Mouse (Mus musculus): ENCODE results near the gene Serp2. TPM values are rescaled to one million over a fixed set of nuclear protein-coding genes. Genes with fewer than 3 reads are reported as not detected.
"Not testable (repeated sequence)": the region's sequence is repeated elsewhere in the genome, so short reads cannot be mapped to it uniquely, and the experiment has no call there.

Serp2 gene
- polyA plus RNA-seq, 1 experiment, result 6.1 TPM

- no peak overlapping the region for H3K27ac ChIP-seq (ENCODE audit: insufficient read depth, low read length)
- peaks cover 2% of the 10 kb centered on the region for H3K4me1 ChIP-seq (ENCODE audit: control insufficient read depth, insufficient read depth, low read length)
- TF ChIP-seq POLR2A (IDR thresholded peaks at IDR 0.05; ENCODE audit: insufficient read depth, low read length), result no peak
- no peak for TF ChIP-seq CTCF (IDR thresholded peaks at IDR 0.05; ENCODE audit: low read depth, low read length)
- no peaks in the 10 kb centered on the region for H3K27me3 ChIP-seq (ENCODE audit: control insufficient read depth, insufficient read depth, low read length, poor library complexity, severe bottlenecking)
- H3K4me3 ChIP-seq (ENCODE audit: low read depth, low read length), result no peak overlapping the region
- H3K9me3 ChIP-seq (replicated peaks; ENCODE audit: control insufficient read depth, insufficient read depth, low read length, poor library complexity, severe bottlenecking), result no peaks in the 10 kb centered on the region
- no peak overlapping the region for H3K9ac ChIP-seq (ENCODE audit: low read depth, poor library complexity, severe bottlenecking)
- H3K36me3 ChIP-seq (ENCODE audit: control insufficient read depth, insufficient read depth, low read length, poor library complexity, severe bottlenecking), result no peaks in the 10 kb centered on the region
Observed at GRCm38 (mm10) chr14:76567280-76567679, 10.6 kb upstream of the Serp2 start.

GRCm38 (mm10) chr14:76566711-76567110 is 10.0 kb upstream of the Serp2 start:
- H3K4me1 ChIP-seq (ENCODE audit: control insufficient read depth, insufficient read depth, low read length), result peaks cover 2% of the 10 kb centered on the region
- no peaks in the 10 kb centered on the region for H3K27me3 ChIP-seq (ENCODE audit: control insufficient read depth, insufficient read depth, low read length, poor library complexity, severe bottlenecking)
- H3K36me3 ChIP-seq (ENCODE audit: control insufficient read depth, insufficient read depth, low read length, poor library complexity, severe bottlenecking), result no peaks in the 10 kb centered on the region
- H3K9ac ChIP-seq (ENCODE audit: low read depth, poor library complexity, severe bottlenecking), result no peak overlapping the region
- no peak for TF ChIP-seq CTCF (IDR thresholded peaks at IDR 0.05; ENCODE audit: low read depth, low read length)
- no peak for TF ChIP-seq POLR2A (IDR thresholded peaks at IDR 0.05; ENCODE audit: insufficient read depth, low read length)
- TF ChIP-seq EP300 (IDR thresholded peaks at IDR 0.05; ENCODE audit: insufficient read depth, low read depth, low read length), result no peak
- no peak overlapping the region for H3K4me3 ChIP-seq (ENCODE audit: low read depth, low read length)
- no peak overlapping the region for H3K27ac ChIP-seq (ENCODE audit: insufficient read depth, low read length)
- no peaks in the 10 kb centered on the region for H3K9me3 ChIP-seq (replicated peaks; ENCODE audit: control insufficient read depth, insufficient read depth, low read length, poor library complexity, severe bottlenecking)

- H3K27ac ChIP-seq (ENCODE audit: insufficient read depth, low read length), result no peak overlapping the region
- no peak for TF ChIP-seq EP300 (IDR thresholded peaks at IDR 0.05; ENCODE audit: insufficient read depth, low read depth, low read length)
- no peak for TF ChIP-seq CTCF (IDR thresholded peaks at IDR 0.05; ENCODE audit: low read depth, low read length)
- no peak for TF ChIP-seq POLR2A (IDR thresholded peaks at IDR 0.05; ENCODE audit: insufficient read depth, low read length)
- H3K36me3 ChIP-seq (ENCODE audit: control insufficient read depth, insufficient read depth, low read length, poor library complexity, severe bottlenecking), result no peaks in the 10 kb centered on the region
- H3K4me3 ChIP-seq (ENCODE audit: low read depth, low read length), result no peak overlapping the region
- peaks cover 2% of the 10 kb centered on the region for H3K4me1 ChIP-seq (ENCODE audit: control insufficient read depth, insufficient read depth, low read length)
- H3K9me3 ChIP-seq (replicated peaks; ENCODE audit: control insufficient read depth, insufficient read depth, low read length, poor library complexity, severe bottlenecking), result no peaks in the 10 kb centered on the region
- H3K9ac ChIP-seq (ENCODE audit: low read depth, poor library complexity, severe bottlenecking), result no peak overlapping the region
- no peaks in the 10 kb centered on the region for H3K27me3 ChIP-seq (ENCODE audit: control insufficient read depth, insufficient read depth, low read length, poor library complexity, severe bottlenecking)
Observed at GRCm38 (mm10) chr14:76566193-76566592, 9.5 kb upstream of the Serp2 start.

- H3K4me1 ChIP-seq (ENCODE audit: control insufficient read depth, insufficient read depth, low read length), result no peaks in the 10 kb centered on the region
- H3K36me3 ChIP-seq (ENCODE audit: control insufficient read depth, insufficient read depth, low read length, poor library complexity, severe bottlenecking), result no peaks in the 10 kb centered on the region
- no peak overlapping the region for H3K9ac ChIP-seq (ENCODE audit: low read depth, poor library complexity, severe bottlenecking)
- no peak overlapping the region for H3K27ac ChIP-seq (ENCODE audit: insufficient read depth, low read length)
- H3K9me3 ChIP-seq (replicated peaks; ENCODE audit: control insufficient read depth, insufficient read depth, low read length, poor library complexity, severe bottlenecking), result no peaks in the 10 kb centered on the region
- H3K27me3 ChIP-seq (ENCODE audit: control insufficient read depth, insufficient read depth, low read length, poor library complexity, severe bottlenecking), result no peaks in the 10 kb centered on the region
- no peak overlapping the region for H3K4me3 ChIP-seq (ENCODE audit: low read depth, low read length)
- TF ChIP-seq EP300 (IDR thresholded peaks at IDR 0.05; ENCODE audit: insufficient read depth, low read depth, low read length) (no peak), CTCF (IDR thresholded peaks at IDR 0.05; ENCODE audit: low read depth, low read length) (no peak), POLR2A (IDR thresholded peaks at IDR 0.05; ENCODE audit: insufficient read depth, low read length) (no peak)
Observed at GRCm38 (mm10) chr14:76559208-76559607, 2.5 kb upstream of the Serp2 start.

- H3K4me3 ChIP-seq (ENCODE audit: low read depth, low read length); H3K27me3 ChIP-seq (ENCODE audit: control insufficient read depth, insufficient read depth, low read length, poor library complexity, severe bottlenecking); H3K4me1 ChIP-seq (ENCODE audit: control insufficient read depth, insufficient read depth, low read length); H3K27ac ChIP-seq (ENCODE audit: insufficient read depth, low read length); H3K9ac ChIP-seq (ENCODE audit: low read depth, poor library complexity, severe bottlenecking); H3K9me3 ChIP-seq (replicated peaks; ENCODE audit: control insufficient read depth, insufficient read depth, low read length, poor library complexity, severe bottlenecking); H3K36me3 ChIP-seq (ENCODE audit: control insufficient read depth, insufficient read depth, low read length, poor library complexity, severe bottlenecking): not testable (repeated sequence)
- peak; percentile 30; the same call in 1 of the 2 replicates for TF ChIP-seq EP300 (IDR thresholded peaks at IDR 0.05; ENCODE audit: insufficient read depth, low read depth, low read length)
Observed at GRCm38 (mm10) chr14:76558171-76558570, 1.5 kb upstream of the Serp2 start.

- Histone ChIP-seq H3K9me3 (replicated peaks; ENCODE audit: control insufficient read depth, insufficient read depth, low read length, poor library complexity, severe bottlenecking) (no peaks in the 10 kb centered on the region), H3K9ac (ENCODE audit: low read depth, poor library complexity, severe bottlenecking) (peak overlapping the region; percentile 88), H3K4me1 (ENCODE audit: control insufficient read depth, insufficient read depth, low read length) (peaks cover 3% of the 10 kb centered on the region), H3K4me3 (ENCODE audit: low read depth, low read length) (peak overlapping the region; percentile 80), H3K36me3 (ENCODE audit: control insufficient read depth, insufficient read depth, low read length, poor library complexity, severe bottlenecking) (no peaks in the 10 kb centered on the region), H3K27me3 (ENCODE audit: control insufficient read depth, insufficient read depth, low read length, poor library complexity, severe bottlenecking) (no peaks in the 10 kb centered on the region), H3K27ac (ENCODE audit: insufficient read depth, low read length) (no peak overlapping the region)
- TF ChIP-seq POLR2A (IDR thresholded peaks at IDR 0.05; ENCODE audit: insufficient read depth, low read length), result no peak
- TF ChIP-seq CTCF (IDR thresholded peaks at IDR 0.05; ENCODE audit: low read depth, low read length), result no peak
- no peak for TF ChIP-seq EP300 (IDR thresholded peaks at IDR 0.05; ENCODE audit: insufficient read depth, low read depth, low read length)
Observed at GRCm38 (mm10) chr14:76556031-76556851, 448 bp downstream of the Serp2 start.
